25 mouse cellular contexts compared by ENCODE assay signal in the genomic region with DNA sequence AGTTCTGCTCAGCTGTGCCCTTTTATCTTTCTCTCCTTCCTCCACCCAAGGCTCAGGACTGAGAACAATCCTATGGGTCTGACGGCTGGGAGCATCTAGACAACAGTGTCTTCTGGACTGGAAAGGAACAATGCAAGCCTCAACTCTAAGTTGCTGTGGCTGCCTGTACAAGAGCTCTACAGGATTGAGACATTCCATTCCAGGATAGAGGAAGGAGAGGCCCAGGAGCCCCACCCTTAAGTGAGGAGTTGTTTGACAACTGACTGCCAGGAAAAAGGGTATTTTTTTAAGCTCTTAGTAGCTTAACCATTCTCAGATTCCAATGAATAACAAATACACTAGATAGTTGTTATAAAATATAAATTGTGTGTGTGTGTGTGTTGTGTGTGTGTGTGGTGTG. TPM values are rescaled to one million over a fixed set of nuclear protein-coding genes. Genes with fewer than 3 reads are reported as not detected.
A peak's percentile ranks its signal among the peaks of the same experiment; 100 is the strongest.
DNase-seq lines count a peak whose midpoint lies in the region; TF ChIP-seq lines count a peak whose summit lies in the region.
"Had no signal": no experiment of that assay in that cellular context is flagged by ENCODE, and none has a peak within 500 bp of the region (broad histone marks: within the 10 kb centered on the region; RNA-seq: fewer than 3 reads in every experiment).

No protein-coding gene starts in this region.

- no peak for TF ChIP-seq EP300 in ES-Bruce4 (IDR thresholded peaks at IDR 0.05; ENCODE audit: insufficient read depth, low read depth, low read length)
- no peak for TF ChIP-seq EP300 in heart, adult 2 months (IDR thresholded peaks at IDR 0.05; ENCODE audit: insufficient read depth, low read depth, low read length)

- TF ChIP-seq POLR2A in ES-Bruce4 (IDR thresholded peaks at IDR 0.05; ENCODE audit: insufficient read depth, low read length), result no peak
- no peak for TF ChIP-seq POLR2A in heart, adult 2 months (IDR thresholded peaks at IDR 0.05; ENCODE audit: insufficient read depth, low read depth, low read length)

- intact Hi-C loops in heart, adult 2 months (cut with DNase I), result no loop called here

- WGBS in heart, adult 2 months, result 68% methylated on average over 1 of the region's 1 CpGs

- no peaks in the 10 kb centered on the region for H3K79me2 ChIP-seq in heart, adult 2 months (replicated peaks; ENCODE audit: control insufficient read depth, insufficient read depth, low read length)

- TF ChIP-seq CTCF in ES-Bruce4 (IDR thresholded peaks at IDR 0.05; ENCODE audit: low read depth, low read length), result no peak
- no peak for TF ChIP-seq CTCF in heart, adult 2 months (IDR thresholded peaks at IDR 0.05)

- H3K27me3 ChIP-seq in ES-Bruce4 (ENCODE audit: control insufficient read depth, insufficient read depth, low read length, poor library complexity, severe bottlenecking), result no peaks in the 10 kb centered on the region
- H3K27me3 ChIP-seq in heart, adult 2 months (ENCODE audit: control insufficient read depth, insufficient read depth, low read length), result no peaks in the 10 kb centered on the region
- H3K27me3 ChIP-seq: CH12.LX; hindbrain, embryonic 12.5 days; kidney, embryonic 15.5 days; limb, embryonic 13.5 days; neural tube, embryonic 15.5 days had no signal

- DNase-seq in 3T3-L1 (ENCODE audit: low read depth, low spot score) (peak; percentile 12), ZHBTc4 (ENCODE audit: low read depth, low spot score) (peak; percentile 52)
- DNase-seq in lung, postnatal 10 days, result peak; percentile 5
- DNase-seq in spleen, postnatal 10 days (ENCODE audit: low spot score in 2 of 2), result no peak
- no peak for DNase-seq in adrenal gland, postnatal 10 days
- no peak for DNase-seq in heart, adult 2 months
- DNase-seq: adrenal gland, postnatal 25 days; B cell, adult 2 months; cerebellum, adult 2 months; cerebellum, postnatal 14 days; kidney, adult 11 months; kidney, postnatal 36 days; midbrain, embryonic 14.5 days; spleen, adult 18-20 months; thymus, adult 2 months; thymus, postnatal 36 days had no signal

- no peak overlapping the region for H3K9ac ChIP-seq in ES-Bruce4 (ENCODE audit: low read depth, poor library complexity, severe bottlenecking)
- no peak overlapping the region for H3K9ac ChIP-seq in heart, adult 2 months (ENCODE audit: low read depth, low read length)
- H3K9ac ChIP-seq: hindbrain, embryonic 12.5 days; kidney, embryonic 15.5 days; limb, embryonic 13.5 days; neural tube, embryonic 15.5 days had no signal

- H3K36me3 ChIP-seq in ES-Bruce4 (ENCODE audit: control insufficient read depth, insufficient read depth, low read length, poor library complexity, severe bottlenecking), result peaks cover 2% of the 10 kb centered on the region; the same call in 1 of the 2 replicates
- no peaks in the 10 kb centered on the region for H3K36me3 ChIP-seq in heart, adult 2 months (ENCODE audit: control insufficient read depth, insufficient read depth, low read length)
- H3K36me3 ChIP-seq: hindbrain, embryonic 12.5 days; kidney, embryonic 15.5 days; limb, embryonic 13.5 days; neural tube, embryonic 15.5 days had no signal

- H3K4me3 ChIP-seq in ES-Bruce4 (ENCODE audit: low read depth, low read length), result no peak overlapping the region
- H3K4me3 ChIP-seq in heart, adult 2 months, result no peak overlapping the region
- H3K4me3 ChIP-seq: erythroblast, embryonic 14.5 days; hindbrain, embryonic 12.5 days; kidney, embryonic 15.5 days; layer of hippocampus, adult 2 months; limb, embryonic 13.5 days; neural tube, embryonic 15.5 days had no signal

- H3K27ac ChIP-seq in ES-Bruce4 (ENCODE audit: insufficient read depth, low read length), result peak overlapping the region; percentile 86
- H3K27ac ChIP-seq in heart, adult 2 months, result no peak overlapping the region
- H3K27ac ChIP-seq: hindbrain, embryonic 12.5 days; hindbrain, postnatal 0 days; kidney, embryonic 15.5 days; layer of hippocampus, adult 2 months; limb, embryonic 13.5 days; neural tube, embryonic 15.5 days had no signal

- H3K9me3 ChIP-seq in ES-Bruce4 (replicated peaks; ENCODE audit: control insufficient read depth, insufficient read depth, low read length, poor library complexity, severe bottlenecking), result peaks cover 7% of the 10 kb centered on the region
- H3K9me3 ChIP-seq: hindbrain, embryonic 12.5 days; kidney, embryonic 15.5 days; limb, embryonic 13.5 days had no signal

- no peaks in the 10 kb centered on the region for H3K4me1 ChIP-seq in ES-Bruce4 (ENCODE audit: control insufficient read depth, insufficient read depth, low read length)
- H3K4me1 ChIP-seq in heart, adult 2 months (ENCODE audit: control insufficient read depth, insufficient read depth, low read length), result no peaks in the 10 kb centered on the region
- H3K4me1 ChIP-seq: hindbrain, embryonic 12.5 days; kidney, embryonic 15.5 days; limb, embryonic 13.5 days; neural tube, embryonic 15.5 days had no signal

RNA-seq across cellular contexts. Expression of gene Diaph3, which starts 53.0 kb away (rescaled TPM):
- 43.3 and 55.4 TPM in 2 replicates for polyA plus RNA-seq in ES-Bruce4 (2011; ENCODE audit: insufficient read depth, insufficient read length, low read depth, missing spikeins)
- total RNA-seq in adrenal gland, postnatal 10 days (2021), result 10 to 100 TPM in 1 of 2 experiments, 1 to 10 TPM in 1; 7.6 to 12.3 TPM
- total RNA-seq in heart, adult 2 months (2021), result 1 to 10 TPM in 1 of 2 experiments, under 1 TPM in 1; 0.70 to 4.6 TPM
- 0.21 and 0.41 TPM in 2 replicates for polyA plus RNA-seq in heart, adult 2 months (2012; rRNA removed)

Comparison
In these comparisons a context has a peak if more than half of its experiments do, and no peak if none do; other contexts are left out.
1. DNase-seq: peak in 3T3-L1 (single experiment), ZHBTc4 (single experiment) and lung, postnatal 10 days (single experiment); none in spleen, postnatal 10 days (0 of 2), adrenal gland, postnatal 10 days (single experiment) and heart, adult 2 months (0 of 2).